Mouse (Mus musculus) cerebellum, adult 2 months (tissue): ENCODE results near the gene Mettl1.

ENCODE experiments used
- CTCF ChIP-seq: fragments of 200-500 bp; IDR thresholded peaks from 2 replicates; pipeline ENCODE4 v1.5.1; 2011; ENCODE audit warnings: low read depth, mild to moderate bottlenecking, control low read depth, low read length, moderate library complexity, borderline replicate concordance; ENCODE audit not compliant: insufficient read depth
- POLR2A ChIP-seq: fragments of 200-500 bp; IDR thresholded peaks from 2 replicates; pipeline ENCODE4 v1.6.1; 2011; ENCODE audit warnings: low read length, control low read depth, borderline replicate concordance; ENCODE audit not compliant: insufficient read depth

- TF ChIP-seq POLR2A (no peak), CTCF (no peak)
These were observed 4.9 kb upstream of the Mettl1 start for GRCm38 (mm10) chr10:127036273-127036672.
